Mouse (Mus musculus) thymus, adult 18-20 months (tissue): ENCODE measurements around the gene Ankrd22.
A peak's percentile ranks its signal among the peaks of the same experiment; 100 is the strongest.

Experiments used
- DNase-seq, 2 experiments: peaks; one replicate each; pipeline ENCODE4 v3.0.0; 2022; ENCODE audit warnings: mixed read lengths in 2 of 2

Ankrd22 gene

DNA sequence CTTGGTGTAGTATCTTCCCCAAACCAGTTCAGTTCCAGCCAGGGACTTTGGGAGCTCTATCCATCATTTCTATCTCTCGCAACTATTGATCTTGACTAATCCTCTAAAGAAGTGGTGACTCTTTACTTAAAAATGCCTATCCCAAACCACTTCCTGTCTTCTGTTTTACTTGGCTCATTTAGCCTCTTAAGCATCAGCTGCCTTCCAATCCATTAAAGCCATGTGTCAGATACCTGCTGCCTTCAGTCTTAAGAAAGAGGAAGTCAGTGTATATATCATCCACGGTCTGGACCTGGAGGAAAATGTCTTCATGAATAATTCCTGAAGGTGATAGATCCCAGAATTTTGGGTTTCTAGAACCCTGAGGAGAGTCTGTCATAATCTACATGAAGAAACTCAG lies 14.5 kb upstream of the Ankrd22 start:
- DNase-seq: no peak

DNA sequence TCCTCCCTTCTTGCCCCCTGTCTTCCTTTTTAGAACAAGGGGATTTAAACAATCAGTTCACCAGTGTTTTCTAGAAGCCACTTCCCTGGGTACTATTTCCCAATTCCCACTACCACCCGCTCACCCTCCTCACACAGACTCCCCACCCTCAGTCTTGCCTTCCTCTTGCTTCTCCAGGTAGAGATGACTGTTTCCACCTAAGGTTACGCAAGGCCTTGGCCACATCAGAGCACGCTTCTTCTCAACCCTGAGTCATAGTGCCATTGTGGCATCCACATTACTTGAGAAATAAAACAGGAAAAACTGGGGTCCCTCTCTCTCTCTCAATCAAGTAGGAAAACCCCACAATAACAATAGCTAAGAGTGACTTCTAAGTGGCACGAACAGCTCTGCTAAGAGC lies 13.3 kb upstream of the Ankrd22 start:
- no peak for DNase-seq

DNA sequence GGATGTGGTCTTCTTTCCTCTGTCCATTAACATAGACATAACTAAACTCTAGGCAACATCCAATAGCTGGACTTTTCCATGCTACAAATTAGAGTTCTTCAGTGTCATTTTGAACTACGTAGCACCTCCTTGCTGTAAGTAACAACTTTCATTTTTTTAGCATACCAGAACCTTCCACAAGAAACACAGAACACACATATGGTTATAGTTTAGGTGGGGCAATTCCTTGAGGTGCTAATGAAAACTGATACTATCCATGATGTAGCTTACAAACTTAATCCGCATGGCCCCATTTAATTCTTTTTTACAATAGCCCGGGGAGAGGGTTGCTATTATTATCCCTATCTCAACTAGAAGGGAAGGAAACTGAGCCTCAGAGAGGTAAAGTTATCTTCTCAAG lies 8.2 kb upstream of the Ankrd22 start:
- DNase-seq: no peak

DNA sequence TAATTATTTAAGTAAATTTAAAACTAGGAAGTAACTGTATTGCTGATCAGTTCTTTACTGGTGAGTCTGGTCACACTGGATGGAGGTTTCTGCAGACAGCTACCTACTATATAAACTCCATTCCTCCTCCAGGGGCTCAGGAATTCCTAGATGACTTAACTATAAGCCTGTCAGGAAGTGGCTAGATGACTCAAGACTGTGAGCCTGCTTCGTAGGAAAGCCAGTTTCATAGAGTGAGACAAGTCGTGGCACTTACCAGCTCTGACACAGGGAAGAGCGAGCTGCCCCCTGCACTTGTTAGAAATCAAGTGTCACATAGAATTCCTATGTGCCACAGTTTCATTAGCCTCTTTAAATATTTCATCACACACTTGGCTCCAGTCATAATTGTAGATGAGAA lies 5.3 kb upstream of the Ankrd22 start:
- no peak for DNase-seq

DNA sequence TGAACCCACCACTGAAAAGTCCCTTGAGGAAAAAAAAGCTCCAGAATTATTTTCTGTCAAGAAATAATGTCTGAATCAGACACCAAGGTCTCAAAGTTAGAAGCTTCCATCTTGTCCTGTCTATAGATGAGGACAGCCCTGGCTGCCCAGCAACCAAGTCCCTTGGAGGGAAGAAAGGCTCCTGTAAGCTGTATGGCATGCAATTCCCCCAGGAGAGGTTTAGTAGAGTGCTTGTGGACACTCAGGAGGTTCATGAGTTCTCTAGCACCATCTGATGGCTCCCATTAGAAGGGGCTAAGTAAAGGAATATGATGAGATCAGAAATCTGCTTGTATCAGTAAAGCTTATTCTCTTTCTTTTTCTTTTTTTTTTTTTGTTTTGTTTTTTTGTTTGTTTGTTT lies 3.3 kb upstream of the Ankrd22 start:
- no peak for DNase-seq

DNA sequence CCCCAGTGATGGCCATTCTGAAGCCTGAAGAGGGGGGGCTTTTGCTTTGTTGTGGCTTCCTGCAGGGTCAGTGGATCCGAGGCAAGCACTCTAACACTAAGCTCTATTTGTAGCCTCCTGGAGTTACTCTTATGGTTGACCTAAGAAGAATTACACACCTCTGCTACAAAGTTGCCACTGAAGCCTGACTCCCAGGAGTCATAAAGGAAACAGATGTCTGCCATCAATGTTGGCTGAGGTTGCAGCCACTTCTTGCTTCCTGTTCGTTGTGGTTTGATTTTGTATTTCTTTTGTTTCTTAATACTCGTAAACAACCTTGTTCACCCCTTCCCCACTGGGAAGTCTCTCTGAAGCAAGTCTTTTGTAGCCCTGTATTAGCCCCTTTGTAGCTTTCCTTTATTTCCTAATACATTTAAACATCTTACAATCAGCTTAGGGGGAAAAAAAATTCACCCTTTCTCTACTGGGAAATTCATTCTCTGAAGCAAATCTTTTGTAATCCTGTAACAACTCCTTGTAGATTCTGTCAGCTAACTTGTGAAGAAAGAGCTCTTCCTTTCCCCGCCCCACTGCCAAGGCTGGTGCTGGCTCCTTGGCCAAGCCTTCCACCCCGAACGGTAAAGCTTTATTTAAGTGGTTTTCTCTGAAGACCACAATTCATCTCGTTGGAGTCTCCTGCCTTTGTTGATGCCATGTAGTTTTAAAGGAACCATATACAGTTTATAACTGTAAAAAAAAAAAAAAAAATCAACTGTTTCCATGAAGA lies 2.2 kb upstream of the Ankrd22 start:
- DNase-seq: peak in 1 of 2 experiments; percentile 47

DNA sequence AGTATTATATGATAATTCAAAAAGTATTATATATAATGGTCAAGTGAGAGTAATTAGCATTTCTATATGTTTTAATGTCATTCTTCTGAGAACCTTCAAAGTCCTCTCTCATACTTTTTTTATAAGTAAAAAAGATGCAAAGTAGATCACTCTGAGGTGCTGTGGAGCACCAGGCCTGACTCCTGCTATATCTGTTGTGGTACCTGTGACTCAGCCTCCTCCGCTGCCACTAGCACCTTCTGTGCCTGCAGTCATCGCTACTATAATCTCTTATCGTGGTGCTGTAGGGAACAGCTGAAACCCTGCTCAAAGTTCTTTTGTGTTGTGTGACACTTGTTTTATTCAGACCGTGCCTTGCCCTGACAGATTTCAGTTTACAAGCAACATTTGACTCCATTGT lies 533 bp upstream of the Ankrd22 start:
- no peak for DNase-seq

DNA sequence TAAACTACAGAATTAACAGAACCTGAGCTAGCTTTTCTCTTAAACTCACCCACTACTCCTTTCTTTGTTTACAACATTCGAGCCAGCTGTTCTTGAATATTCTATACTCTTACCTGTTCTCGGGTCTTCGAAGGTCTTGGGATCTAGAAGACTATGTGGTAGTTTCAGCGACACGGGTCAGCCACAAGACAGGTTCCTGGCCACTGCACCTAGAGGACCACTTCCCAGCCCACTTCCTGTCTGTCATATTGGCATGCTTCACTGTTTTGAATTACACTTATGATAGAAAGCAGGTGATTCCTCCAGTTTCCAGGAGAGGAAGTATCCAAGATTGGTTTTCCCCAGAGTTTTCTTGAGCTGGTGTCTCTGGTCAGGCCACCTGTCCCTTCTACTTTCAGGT lies 3.2 kb downstream of the Ankrd22 start:
- DNase-seq: no peak

DNA sequence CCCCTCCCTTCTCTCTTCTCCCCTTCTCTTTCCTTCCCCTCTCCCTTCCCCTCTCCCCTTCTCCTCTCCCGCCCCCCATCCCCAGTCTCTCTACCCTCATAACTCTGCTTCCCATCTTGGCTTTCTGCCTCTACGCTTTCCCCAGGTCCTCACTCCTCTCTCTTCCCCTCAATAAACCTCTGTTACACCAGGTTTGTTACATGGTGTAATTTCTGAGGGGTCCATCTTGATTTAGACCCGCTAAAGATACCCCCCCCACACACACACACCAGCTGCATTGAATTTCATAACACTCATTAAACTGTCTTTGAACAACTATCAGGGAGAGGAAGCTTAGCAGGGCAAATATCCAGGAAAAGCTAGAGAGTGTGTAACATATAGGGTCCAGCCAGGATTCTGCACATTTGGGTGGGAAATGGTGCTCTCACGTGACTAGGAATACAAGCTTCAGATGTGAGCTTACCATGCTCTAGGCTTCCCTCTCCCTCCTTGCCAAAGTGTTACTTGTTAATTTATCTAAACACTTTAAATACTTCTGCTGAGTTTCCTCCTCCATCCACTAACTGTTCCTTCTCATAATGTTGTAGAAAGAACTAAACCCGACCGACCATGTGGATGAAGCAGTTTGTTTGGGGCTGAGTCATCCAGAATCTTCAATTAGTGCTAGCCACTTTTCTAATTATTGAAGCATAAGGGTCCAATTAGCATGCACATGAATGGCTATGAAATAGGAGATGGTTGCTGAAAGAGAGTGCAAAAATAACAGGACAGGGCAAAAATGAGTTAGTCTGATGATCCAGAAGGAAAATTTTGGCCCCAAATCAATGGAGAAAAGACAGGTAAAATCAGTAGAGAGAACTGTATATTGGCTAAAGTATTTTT lies 12.3 kb downstream of the Ankrd22 start:
- DNase-seq: no peak

DNA sequence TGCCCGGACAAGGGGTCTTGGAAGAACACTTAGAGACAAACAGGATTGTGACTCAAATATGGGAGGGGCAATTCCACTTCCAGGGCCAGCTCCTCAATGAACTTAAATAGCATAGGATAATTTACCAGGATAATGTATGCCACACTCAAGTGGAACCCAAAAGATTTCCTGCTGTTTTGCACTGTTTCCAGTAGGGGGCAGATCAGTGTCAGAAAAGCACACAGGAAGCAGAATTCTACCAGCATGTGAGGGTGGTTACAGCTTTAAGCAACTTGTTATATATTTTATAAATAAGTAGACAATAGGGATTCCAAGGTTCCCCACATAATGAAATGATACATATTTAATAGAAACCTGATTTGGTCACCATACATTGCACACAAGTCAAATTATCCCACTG lies 13.9 kb downstream of the Ankrd22 start:
- DNase-seq: peak in 1 of 2 experiments; percentile 51

DNA sequence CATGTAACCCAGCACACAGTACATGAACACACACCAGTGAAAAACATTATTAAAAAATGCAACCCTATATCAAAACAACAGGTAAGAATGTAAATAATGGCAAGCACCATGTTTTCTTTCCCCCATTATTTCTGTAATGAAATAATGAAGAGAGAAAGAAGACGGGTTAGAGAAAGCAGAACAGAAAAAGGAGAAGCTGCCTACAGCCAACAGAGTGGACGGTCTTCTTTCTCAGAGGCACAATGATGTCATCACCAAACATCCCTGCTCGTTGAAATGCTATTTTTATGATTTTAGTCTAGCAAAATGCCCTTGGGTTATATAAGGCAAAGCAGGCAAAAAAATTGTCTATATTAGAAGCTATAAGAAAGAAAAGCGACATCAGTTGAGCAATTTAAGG lies 17.4 kb downstream of the Ankrd22 start:
- DNase-seq: no peak

DNA sequence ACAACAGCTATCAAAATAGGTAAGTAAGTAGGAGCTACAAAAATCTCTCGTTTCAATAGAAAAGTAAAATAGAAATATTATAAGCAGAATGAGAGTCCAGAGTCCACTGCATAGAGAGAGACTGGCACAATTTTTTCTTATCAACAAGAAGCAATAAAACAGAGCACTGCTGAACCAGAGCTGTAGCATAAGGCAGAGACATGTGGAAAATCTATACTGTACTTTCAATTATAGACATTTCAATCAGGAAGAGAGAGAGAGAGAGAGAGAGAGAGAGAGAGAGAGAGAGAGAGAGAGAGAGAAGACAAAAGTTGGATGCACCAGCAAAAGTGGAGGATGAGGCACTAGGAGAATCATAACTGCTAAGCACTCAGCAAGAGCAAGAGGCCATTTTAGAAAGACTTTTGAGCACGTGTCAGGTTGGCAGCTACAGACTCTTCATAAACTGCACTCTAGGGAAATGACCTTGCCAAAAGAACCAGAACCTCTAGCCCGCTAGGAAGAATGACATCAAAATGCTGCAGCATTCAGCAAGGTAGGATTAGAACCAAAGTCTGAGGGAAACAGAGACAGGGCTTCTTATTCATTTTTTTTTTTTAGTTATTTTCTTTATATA lies 26.3 kb downstream of the Ankrd22 start:
- no peak for DNase-seq

DNA sequence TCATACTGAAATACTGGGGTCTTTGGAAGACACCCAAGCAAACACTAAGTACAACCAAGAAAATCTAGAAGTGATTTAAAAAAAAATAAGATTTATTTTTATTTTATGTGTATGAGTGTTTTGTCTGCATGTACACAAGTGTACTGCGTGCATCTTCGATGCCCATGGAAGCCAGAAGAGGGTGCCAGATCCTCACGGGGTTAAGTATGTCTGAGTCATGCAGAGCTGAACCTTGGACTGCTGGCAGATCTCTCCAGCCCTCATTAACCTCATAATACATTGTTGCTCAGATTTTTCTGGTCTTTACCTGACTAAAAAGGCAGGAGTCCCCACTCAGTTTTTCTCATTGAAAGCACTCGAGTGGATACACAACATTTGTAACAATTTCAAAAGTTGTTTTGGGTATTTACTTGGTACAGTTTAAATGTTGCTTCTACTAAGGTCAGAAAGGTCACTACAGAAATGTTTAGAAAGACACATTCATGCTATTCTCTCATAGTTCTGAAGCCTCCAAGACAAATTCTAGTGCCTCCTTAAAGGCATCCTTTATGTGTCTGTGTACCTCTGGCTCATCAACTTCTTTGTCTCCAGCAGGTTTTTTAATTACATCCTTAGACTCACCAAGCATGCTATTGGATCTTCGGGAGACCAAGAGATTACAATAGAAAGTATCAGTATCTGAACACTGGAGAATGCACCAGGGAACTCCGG lies 27.0 kb downstream of the Ankrd22 start:
- no peak for DNase-seq

DNA sequence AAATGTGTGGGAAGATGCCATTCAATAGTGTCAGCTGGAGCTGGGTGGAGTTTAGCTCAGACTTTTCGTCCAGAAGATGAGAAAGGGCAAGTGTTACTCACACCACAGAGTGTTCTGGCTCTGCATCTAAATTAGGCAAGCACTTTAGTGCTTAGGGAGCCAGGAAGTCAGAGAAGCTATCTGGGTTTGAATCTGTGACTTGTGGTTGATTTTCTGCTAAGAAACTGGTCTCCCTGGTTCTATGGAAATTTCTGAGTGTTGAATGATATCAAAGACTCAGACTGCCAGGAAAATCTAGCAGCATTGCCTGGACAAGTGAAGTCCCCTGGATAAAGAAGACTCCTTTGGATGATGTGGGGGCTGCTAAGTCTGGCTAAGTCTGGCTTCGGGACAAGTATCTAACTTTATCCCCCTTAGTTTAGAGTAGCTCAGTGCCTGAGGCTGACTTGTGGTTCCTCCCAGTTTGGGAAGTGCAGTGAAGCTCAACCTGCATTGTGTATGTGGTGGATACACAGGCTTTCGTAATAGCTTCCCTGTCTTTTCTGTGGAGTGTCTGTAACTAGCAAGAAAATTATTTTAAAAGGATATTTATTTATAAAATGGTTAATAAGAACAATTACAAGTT lies 45.6 kb downstream of the Ankrd22 start:
- no peak for DNase-seq

DNA sequence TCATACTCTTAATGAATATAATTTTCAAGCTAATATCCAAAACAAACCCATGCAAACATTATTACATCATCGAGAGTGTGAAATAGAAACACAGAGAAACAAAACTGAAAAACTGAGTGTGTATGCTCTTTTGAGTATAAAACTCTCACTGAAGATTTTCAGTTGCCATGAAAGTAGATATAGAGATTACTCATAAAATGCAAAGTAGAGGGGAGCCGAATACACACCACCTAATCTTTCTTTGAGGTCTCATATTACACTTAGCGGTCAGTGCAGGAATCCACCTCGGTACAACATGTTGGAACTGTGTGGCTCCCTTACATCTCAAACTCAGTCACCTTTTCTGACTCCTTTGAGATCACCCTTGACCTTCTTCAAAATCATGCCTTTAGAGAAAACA lies 46.2 kb downstream of the Ankrd22 start:
- DNase-seq: no peak

DNA sequence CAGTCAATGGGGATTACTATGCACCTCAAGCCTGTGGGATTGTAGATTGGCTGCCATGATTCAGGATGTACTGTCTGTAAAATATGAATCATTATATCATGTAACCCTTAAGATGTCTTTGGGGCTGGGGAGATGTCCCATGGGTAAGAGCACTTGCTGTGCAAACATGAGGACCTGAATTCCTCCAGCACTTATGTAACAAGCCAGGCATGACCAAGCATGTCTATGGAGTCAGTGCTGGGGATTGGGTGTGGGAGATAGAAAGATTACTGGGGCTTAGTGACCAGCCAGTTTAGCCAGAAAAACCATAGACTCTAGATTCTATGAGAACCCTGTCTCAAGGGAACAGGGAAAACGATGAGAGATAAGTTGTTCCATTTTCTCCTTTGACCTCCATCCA lies 46.8 kb downstream of the Ankrd22 start:
- no peak for DNase-seq

DNA sequence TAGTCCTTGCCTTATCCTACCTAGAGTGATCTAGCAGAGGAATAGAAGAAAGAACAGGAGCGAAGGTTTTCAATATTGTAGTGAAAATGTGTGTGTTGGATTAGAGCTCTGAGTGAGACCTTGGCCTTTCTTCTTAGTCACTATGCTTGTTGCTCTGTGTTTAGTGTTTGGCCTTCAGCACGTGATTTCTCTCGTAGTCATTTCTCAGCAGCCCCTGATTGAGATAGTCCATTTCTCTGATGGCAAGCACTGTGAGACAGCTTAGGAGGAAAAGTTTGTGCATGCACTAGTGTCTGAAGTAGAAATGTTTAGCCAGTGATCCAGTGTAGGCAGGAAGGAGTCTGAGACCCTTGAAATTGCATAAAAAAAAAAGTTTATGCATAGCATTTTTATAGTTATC lies 61.0 kb downstream of the Ankrd22 start:
- no peak for DNase-seq

DNA sequence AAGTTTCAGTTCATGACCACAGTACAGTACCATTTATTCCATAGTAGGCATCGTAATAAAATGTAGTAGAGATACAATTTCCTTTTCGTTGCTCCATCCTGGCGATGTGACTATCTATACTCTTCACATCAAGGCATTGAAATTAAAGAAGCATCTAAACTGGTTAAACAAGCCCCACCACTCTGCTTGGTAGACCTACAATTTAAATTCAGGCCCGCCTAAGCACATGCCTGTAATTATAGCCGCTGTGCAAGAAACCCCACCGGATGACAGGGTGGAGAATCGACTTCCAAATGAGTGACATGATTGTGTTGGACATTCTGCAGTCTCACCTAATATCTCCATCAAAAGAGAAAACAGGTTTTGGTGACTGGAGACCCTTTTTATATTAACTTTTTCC lies 64.0 kb downstream of the Ankrd22 start:
- no peak for DNase-seq

DNA sequence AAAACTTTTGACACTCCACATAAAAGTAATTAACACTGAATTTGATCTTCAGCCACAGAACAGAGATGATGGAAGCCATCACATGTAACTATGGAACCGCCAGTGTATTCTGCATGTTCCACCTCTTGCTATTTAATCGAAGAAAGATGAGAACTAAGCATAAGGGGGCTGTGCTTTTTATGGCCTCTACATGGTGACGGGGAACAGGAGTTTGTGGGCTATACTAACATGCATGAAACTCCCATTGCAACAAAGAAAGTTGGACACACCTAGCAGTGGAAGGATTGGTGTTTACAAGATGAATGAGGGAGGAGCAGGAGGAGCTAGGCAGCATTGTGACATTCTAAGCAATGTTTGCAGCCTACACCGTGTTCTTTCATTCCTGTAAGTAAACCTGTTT lies 65.2 kb downstream of the Ankrd22 start, which contains the start of gene Lipm:
Gene Lipm, plus strand, starts transcription at position 301 of the 400 bp plus-strand sequence.
- DNase-seq: no peak

DNA sequence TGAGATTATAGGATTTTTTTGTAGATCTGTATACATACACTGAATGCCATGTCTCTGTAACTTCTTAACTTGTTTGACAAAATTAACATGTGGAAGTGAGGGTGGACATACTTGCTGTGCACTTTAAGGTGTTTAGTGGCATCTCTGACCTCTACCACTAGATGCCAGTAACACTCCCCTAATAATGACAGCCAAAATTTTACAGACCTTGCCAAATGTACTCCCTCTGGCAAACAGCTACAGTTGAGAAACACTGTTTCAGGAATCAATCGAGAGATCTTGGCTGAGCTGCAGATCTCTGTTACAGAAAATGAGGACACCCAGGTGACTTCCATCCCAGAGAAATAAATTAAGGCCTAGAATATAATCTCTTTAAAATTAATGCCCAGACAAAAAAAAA lies 69.6 kb downstream of the Ankrd22 start:
- no peak for DNase-seq

DNA sequence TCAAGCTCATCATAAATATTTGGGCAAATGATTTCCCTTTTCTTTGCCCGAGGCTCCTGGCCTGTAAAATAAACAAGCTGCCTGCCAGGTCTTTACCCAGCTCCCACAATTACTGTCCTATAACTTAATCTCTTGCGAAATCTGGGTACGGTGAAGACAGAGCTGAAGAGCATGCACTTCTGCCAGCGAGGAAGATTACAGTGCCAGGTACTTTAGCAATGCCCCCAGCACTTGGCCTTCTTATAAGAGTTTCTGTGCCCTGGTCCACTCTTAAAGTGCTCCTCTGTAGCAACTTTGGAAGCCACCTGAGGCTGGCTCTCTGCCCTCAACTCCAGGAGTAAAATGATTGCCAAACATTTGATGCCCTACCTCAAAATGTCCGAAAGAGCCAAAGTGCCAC lies 70.5 kb downstream of the Ankrd22 start:
- DNase-seq: no peak

DNA sequence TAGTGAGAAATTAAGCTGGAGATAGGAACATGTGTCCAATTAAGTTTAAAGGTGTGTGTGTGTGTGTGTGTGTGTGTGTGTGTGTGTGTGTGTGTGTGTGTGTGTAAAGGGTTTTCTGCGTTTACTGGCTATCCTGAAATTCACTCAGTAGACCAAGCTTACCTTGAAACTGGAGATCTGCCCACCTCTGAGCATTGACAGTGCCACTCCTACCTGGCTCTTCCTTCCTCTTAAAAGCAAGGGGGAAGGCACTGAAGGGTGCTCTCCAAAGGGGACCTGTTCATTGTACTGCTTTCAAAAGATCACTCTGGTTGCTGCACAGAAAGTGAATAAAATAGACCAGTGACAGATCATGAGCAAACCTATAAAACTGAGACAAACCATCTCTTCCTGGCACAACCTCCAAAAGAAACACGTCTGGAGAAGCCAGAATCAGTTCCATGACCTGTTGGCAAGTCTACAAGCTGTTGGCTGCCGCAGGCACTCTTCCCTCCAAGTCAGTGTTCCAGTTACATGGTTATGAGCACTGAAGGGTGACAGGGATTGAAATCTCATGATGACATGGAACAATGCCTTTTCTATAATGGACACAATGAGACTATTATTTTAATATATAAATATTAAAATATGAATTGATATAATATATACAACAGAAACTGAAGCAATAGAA lies 76.7 kb downstream of the Ankrd22 start:
- no peak for DNase-seq
